Mouse (Mus musculus): ENCODE data around the gene Cacng6.

GRCm38 (mm10) chr7:3453486-3454183, 29.6 kb downstream of the Cacng6 start:
- TF ChIP-seq CTCF (IDR thresholded peaks at IDR 0.05; ENCODE audit: borderline replicate concordance, extremely low read depth, insufficient read depth, insufficient read length) (peak; percentile 30; the same call in 1 of the 2 replicates), POLR2A (IDR thresholded peaks at IDR 0.05; ENCODE audit: borderline replicate concordance, extremely low read depth, insufficient read depth, insufficient read length, poor library complexity, severe bottlenecking) (no peak)
